Mouse (Mus musculus): ENCODE measurements at regions not wholly inside any gene's neighbourhood (a gene's known extent, or its start where the extent isn't known, plus 50 kb on each side); places are given as distances from the start of the nearest gene placed in this dataset.
A peak's percentile ranks its signal among the peaks of the same experiment; 100 is the strongest.

DNA sequence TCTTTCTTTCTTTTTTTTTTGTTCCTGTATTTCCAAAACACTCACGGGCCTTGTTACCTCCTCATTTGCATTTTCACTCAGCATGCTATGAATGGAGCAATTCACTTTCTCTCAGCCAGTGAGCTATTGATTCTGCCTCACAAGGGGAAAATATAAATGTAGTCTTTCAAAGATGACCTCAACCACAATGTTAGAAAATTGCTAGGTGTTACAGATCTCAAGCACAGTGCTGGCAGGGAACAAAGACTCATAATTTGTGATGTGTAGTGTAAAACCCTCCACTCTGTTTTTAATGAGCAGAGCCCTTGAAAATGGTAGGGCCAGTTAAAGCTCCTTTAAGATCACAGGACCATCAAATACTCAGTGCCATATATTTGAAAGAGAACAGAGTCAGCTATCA, 353.8 kb downstream of the Bckdhb start:
- Histone ChIP-seq H3K4me1 (replicated peaks; ENCODE audit: control insufficient read depth, insufficient read depth) (no peaks in the 10 kb centered on the region), H3K9me3 (ENCODE audit: control insufficient read depth, low read length) (no peaks in the 10 kb centered on the region), H3K36me3 (ENCODE audit: control insufficient read depth, insufficient read depth, low read length) (no peaks in the 10 kb centered on the region), H3K4me2 (replicated peaks; ENCODE audit: low read depth) (no peak overlapping the region), H3K27me3 (ENCODE audit: control insufficient read depth, insufficient read depth, low read length) (no peaks in the 10 kb centered on the region), H3K4me3 (ENCODE audit: low read depth, low read length) (no peak overlapping the region), H3K9ac (ENCODE audit: low read length) (no peak overlapping the region), H3K27ac (replicated peaks) (no peak overlapping the region)
- DNase-seq (ENCODE audit: low spot score) = no peak
- WGBS = 84% methylated on average over 1 of the region's 1 CpGs
- no peak for TF ChIP-seq EP300 (optimal IDR thresholded peaks at IDR 0.05)
- TF ChIP-seq CTCF (IDR thresholded peaks at IDR 0.05; ENCODE audit: low read depth) = no peak
- ATAC-seq (ENCODE audit: low FRiP score, low TSS enrichment) = no peak

DNA sequence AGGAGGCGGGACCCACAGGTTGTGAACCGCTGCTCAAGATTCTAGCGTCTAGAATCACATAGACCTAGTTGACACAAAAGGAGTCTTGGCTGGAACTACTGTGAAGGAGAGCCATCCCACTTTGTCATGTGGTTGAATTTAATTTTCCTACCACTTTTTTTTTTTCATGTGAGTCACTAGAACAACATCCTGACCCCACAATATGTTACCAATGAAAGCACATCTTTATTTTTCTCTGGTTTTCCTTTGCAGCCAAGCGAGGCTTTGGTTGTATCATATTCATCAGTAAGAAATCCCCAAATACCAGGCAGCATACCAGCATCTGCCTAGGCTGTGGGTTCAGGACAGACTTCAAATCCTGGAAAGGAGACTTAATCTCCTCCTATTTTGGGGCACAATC, 356.0 kb downstream of the Bckdhb start:
- TF ChIP-seq CTCF (IDR thresholded peaks at IDR 0.05; ENCODE audit: low read depth) = no peak
- no peak for TF ChIP-seq EP300 (optimal IDR thresholded peaks at IDR 0.05)
- 84% methylated on average over 4 of the region's 4 CpGs for whole genome bisulfite sequencing
- no peak for DNase-seq (ENCODE audit: low spot score)
- H3K4me3 ChIP-seq (ENCODE audit: low read depth, low read length) = no peak overlapping the region
- H3K9ac ChIP-seq (ENCODE audit: low read length) = no peak overlapping the region
- no peak for ATAC-seq (ENCODE audit: low FRiP score, low TSS enrichment)
- H3K27me3 ChIP-seq (ENCODE audit: control insufficient read depth, insufficient read depth, low read length) = no peaks in the 10 kb centered on the region
- H3K9me3 ChIP-seq (ENCODE audit: control insufficient read depth, low read length) = no peaks in the 10 kb centered on the region
- no peaks in the 10 kb centered on the region for H3K4me1 ChIP-seq (replicated peaks; ENCODE audit: control insufficient read depth, insufficient read depth)
- H3K27ac ChIP-seq (replicated peaks) = no peak overlapping the region
- H3K4me2 ChIP-seq (replicated peaks; ENCODE audit: low read depth) = no peak overlapping the region
- no peaks in the 10 kb centered on the region for H3K36me3 ChIP-seq (ENCODE audit: control insufficient read depth, insufficient read depth, low read length)

DNA sequence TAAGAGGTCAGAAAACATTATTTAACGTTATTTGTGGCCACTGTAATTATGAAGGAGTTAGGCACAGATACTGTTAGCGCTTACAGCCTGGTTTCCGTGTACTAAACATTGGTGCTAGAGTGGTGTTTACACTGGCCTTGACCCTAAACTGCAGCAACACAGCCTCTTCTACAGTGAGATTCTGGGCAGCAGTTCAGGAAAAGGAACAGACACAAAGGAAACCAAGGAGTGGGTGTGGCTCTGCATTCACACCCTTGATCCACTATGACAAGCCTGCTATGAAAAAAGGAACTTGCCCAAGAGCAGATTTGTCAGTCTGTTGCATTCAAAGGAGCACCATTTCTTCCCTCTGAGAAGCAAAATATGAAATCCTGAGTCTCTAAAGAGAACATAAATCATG, 356.7 kb downstream of the Bckdhb start:
- Histone ChIP-seq H3K27ac (replicated peaks) (no peak overlapping the region), H3K4me1 (replicated peaks; ENCODE audit: control insufficient read depth, insufficient read depth) (no peaks in the 10 kb centered on the region), H3K9ac (ENCODE audit: low read length) (no peak overlapping the region), H3K4me2 (replicated peaks; ENCODE audit: low read depth) (no peak overlapping the region), H3K27me3 (ENCODE audit: control insufficient read depth, insufficient read depth, low read length) (no peaks in the 10 kb centered on the region), H3K4me3 (ENCODE audit: low read depth, low read length) (no peak overlapping the region), H3K9me3 (ENCODE audit: control insufficient read depth, low read length) (no peaks in the 10 kb centered on the region), H3K36me3 (ENCODE audit: control insufficient read depth, insufficient read depth, low read length) (no peaks in the 10 kb centered on the region)
- peak; percentile 27 for DNase-seq (ENCODE audit: low spot score)
- TF ChIP-seq EP300 (optimal IDR thresholded peaks at IDR 0.05) = no peak
- TF ChIP-seq CTCF (IDR thresholded peaks at IDR 0.05; ENCODE audit: low read depth) = no peak
- whole genome bisulfite sequencing = 20% methylated on average over 3 of the region's 3 CpGs
- ATAC-seq (ENCODE audit: low FRiP score, low TSS enrichment) = peak; percentile 82; the same call in 1 of the 2 replicates

DNA sequence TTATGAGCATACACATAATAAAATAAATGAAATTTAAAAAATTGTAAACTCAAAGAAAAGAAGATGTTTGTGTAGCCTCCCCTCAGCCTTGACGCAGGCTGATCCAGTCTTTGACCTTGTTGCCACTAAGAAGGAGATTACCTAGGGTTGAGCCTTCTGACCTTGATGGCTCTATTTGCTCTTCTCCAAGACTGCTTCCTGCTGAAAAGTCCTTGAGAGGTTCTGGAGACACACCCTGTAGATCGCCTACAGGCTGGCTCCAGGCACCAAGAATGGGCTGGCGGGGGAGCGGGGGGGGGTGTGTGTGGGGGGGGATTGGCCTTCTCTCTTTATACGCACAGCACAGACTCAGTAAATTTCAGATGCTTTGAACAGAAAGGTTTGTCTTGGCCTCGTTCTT, 358.4 kb downstream of the Bckdhb start:
- no peak overlapping the region for H3K27ac ChIP-seq (replicated peaks)
- H3K36me3 ChIP-seq (ENCODE audit: control insufficient read depth, insufficient read depth, low read length) = no peaks in the 10 kb centered on the region
- no peaks in the 10 kb centered on the region for H3K27me3 ChIP-seq (ENCODE audit: control insufficient read depth, insufficient read depth, low read length)
- TF ChIP-seq EP300 (optimal IDR thresholded peaks at IDR 0.05) (no peak), CTCF (IDR thresholded peaks at IDR 0.05; ENCODE audit: low read depth) (no peak)
- WGBS = 80% methylated on average over 4 of the region's 6 CpGs
- no peak overlapping the region for H3K4me2 ChIP-seq (replicated peaks; ENCODE audit: low read depth)
- H3K9ac ChIP-seq (ENCODE audit: low read length) = no peak overlapping the region
- DNase-seq (ENCODE audit: low spot score) = no peak
- H3K9me3 ChIP-seq (ENCODE audit: control insufficient read depth, low read length) = no peaks in the 10 kb centered on the region
- no peak overlapping the region for H3K4me3 ChIP-seq (ENCODE audit: low read depth, low read length)
- no peaks in the 10 kb centered on the region for H3K4me1 ChIP-seq (replicated peaks; ENCODE audit: control insufficient read depth, insufficient read depth)
- ATAC-seq (ENCODE audit: low FRiP score, low TSS enrichment) = no peak

DNA sequence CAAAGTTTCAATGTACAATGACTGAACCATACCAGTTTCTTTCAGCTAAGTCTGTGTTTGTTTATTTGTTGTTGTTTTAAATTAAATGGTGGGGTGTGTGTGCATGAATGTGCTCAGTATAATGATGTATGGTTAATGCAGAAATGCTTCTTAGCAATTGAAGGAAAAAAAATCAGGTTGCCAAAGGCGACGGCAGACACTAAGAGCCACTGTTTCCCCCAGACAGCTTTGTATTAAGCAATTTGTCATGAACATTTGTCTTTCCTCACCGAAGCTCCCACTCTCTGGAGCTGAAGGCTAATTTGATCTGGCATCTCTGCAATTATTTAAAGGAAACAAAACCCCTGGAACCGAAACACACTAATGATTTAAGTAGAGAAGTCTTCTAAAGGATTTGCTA, 360.7 kb downstream of the Bckdhb start:
- 48% methylated on average over 4 of the region's 4 CpGs for WGBS
- Histone ChIP-seq H3K4me2 (replicated peaks; ENCODE audit: low read depth) (no peak overlapping the region), H3K9me3 (ENCODE audit: control insufficient read depth, low read length) (no peaks in the 10 kb centered on the region), H3K36me3 (ENCODE audit: control insufficient read depth, insufficient read depth, low read length) (no peaks in the 10 kb centered on the region), H3K4me3 (ENCODE audit: low read depth, low read length) (no peak overlapping the region), H3K27ac (replicated peaks) (no peak overlapping the region), H3K4me1 (replicated peaks; ENCODE audit: control insufficient read depth, insufficient read depth) (no peaks in the 10 kb centered on the region), H3K27me3 (ENCODE audit: control insufficient read depth, insufficient read depth, low read length) (no peaks in the 10 kb centered on the region), H3K9ac (ENCODE audit: low read length) (no peak overlapping the region)
- TF ChIP-seq EP300 (optimal IDR thresholded peaks at IDR 0.05) (no peak), CTCF (IDR thresholded peaks at IDR 0.05; ENCODE audit: low read depth) (no peak)
- no peak for DNase-seq (ENCODE audit: low spot score)
- ATAC-seq (ENCODE audit: low FRiP score, low TSS enrichment) = no peak

DNA sequence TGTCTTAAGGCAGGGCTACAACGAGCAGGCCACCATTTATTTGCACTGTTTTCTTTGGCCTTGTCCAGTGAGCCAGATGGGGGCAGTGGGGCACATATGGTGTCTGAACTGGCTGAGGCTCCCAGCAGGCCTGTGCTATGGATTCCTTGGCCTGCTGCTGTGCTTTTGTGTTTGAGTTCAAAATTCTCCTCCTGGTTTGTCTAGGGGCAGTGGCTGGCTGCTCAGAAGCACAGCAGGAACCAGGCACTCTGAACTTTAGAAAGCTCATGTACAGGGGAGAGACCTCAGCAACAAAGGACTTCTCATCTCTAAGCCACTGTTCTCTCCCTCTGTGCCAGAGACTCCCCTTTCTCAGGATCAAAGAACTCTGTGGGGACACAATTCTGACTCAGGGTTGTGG, 370.9 kb downstream of the Bckdhb start:
- no peak for DNase-seq (ENCODE audit: low spot score)
- no peaks in the 10 kb centered on the region for H3K36me3 ChIP-seq (ENCODE audit: control insufficient read depth, insufficient read depth, low read length)
- no peaks in the 10 kb centered on the region for H3K4me1 ChIP-seq (replicated peaks; ENCODE audit: control insufficient read depth, insufficient read depth)
- 64% methylated on average over 1 of the region's 1 CpGs for WGBS
- no peak overlapping the region for H3K4me3 ChIP-seq (ENCODE audit: low read depth, low read length)
- H3K9me3 ChIP-seq (ENCODE audit: control insufficient read depth, low read length) = no peaks in the 10 kb centered on the region
- ATAC-seq (ENCODE audit: low FRiP score, low TSS enrichment) = no peak
- H3K4me2 ChIP-seq (replicated peaks; ENCODE audit: low read depth) = no peak overlapping the region
- TF ChIP-seq CTCF (IDR thresholded peaks at IDR 0.05; ENCODE audit: low read depth) (no peak), EP300 (optimal IDR thresholded peaks at IDR 0.05) (no peak)
- no peaks in the 10 kb centered on the region for H3K27me3 ChIP-seq (ENCODE audit: control insufficient read depth, insufficient read depth, low read length)
- H3K9ac ChIP-seq (ENCODE audit: low read length) = no peak overlapping the region
- H3K27ac ChIP-seq (replicated peaks) = no peak overlapping the region

Data from stomach, postnatal 0 days (tissue).